Mouse (Mus musculus) layer of hippocampus, postnatal 25 days (tissue): Measurements from ENCODE around the gene Crocc. TPM values are rescaled to one million over a fixed set of nuclear protein-coding genes. Genes with fewer than 3 reads are reported as not detected.

Experiments
- DNase-seq, 2 experiments: peaks; one replicate each; pipeline ENCODE4 v3.0.0; 2022; ENCODE audit warnings: mixed read lengths in 2 of 2, low spot score in 1 of 2; ENCODE audit errors: extremely low spot score in 1 of 2
- total RNA-seq, 2 experiments: library from RNA; stranded (reverse); gene quantifications; 2 replicates each; pipeline ENCODE4 v1.2.3; 2021

The Crocc gene
- total RNA-seq, 2 experiments from 2014 or later: 46.3 to 73.9 TPM

DNA sequence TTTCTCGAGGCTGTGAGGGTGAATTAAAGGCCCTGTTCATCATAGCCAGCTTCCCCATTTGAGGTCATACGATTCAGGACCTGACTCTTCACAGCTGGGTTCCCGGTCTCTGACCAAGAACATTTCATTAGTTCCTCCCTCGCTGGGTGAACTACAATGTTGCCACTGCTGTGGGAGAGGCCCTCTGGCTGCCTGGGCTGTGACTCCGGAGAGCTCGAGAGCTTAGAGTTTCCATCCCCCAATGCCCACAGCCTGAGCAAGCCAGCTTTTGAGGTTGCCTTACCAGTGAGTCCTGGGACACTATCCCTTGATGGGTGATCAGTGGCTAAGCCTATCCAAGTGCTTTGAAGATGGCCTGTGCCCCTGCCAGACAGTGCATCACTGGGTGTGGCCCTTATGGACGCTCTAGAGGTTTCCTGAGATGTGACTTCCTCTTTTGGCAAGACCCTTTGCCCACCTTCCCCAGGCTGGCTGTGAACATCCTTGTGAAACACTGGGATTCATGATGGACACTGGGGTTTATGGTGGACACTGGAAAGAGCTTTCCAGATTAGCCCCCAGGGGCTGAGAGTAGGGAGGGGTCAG, 71.6 kb downstream of the Crocc start:
- DNase-seq: no peak

DNA sequence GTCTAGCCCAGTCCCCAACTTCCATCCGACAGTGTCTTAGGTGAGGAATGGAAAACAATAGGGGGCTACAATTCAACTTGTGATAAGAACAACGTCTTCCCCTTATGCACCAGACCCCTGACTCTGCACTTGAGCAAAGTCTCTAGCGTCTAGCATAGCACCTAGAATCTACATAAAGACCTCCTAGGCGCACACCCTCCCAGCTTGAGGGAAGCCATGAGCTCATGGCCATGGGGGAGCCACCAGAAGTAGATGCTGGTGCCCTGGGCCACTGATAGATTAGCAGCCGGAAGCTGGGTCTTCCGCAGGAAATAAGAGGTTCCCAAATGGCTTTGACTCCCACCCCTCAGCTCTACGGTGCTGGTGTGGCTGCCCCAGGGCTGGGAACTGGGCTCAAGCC, 72.9 kb downstream of the Crocc start:
- no peak for DNase-seq

DNA sequence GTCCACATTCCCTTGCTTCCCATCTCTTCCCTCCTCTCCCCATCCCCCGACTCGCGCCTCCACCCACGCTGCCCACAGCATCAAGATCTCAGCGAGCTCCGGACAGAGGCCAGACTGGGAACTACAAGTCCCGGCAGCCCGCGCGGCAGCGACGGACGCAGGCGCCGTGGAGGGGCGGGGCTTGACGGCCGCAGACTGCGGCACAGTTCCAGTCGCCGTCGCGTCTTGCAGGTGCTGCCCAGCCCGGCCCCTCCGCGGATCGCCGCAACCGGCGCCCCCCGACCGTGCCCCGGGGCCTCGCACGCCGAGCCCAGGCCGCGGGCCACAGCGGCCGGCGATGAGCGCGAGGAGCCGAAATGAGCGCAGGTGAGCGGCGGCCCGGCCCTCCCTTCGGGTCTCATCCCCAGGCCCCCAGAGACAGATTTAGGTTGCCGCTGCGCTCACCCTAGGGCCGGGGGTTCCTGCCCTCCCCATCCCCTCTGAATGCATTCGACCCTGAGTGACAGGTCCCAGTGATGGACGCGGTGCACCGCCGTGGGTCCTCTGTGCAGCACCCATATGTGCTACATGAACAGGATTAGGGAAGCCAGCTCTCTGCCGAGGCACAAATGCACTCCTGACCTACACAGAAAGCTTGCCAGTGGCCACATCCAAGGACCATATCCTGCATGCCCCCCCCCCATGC, 73.5 kb downstream of the Crocc start, which contains the start of gene Atp13a2:
Atp13a2 (plus strand) TSS at position 163 of the 685 bp plus-strand sequence.
- DNase-seq: peak; percentile 88 to 90

DNA sequence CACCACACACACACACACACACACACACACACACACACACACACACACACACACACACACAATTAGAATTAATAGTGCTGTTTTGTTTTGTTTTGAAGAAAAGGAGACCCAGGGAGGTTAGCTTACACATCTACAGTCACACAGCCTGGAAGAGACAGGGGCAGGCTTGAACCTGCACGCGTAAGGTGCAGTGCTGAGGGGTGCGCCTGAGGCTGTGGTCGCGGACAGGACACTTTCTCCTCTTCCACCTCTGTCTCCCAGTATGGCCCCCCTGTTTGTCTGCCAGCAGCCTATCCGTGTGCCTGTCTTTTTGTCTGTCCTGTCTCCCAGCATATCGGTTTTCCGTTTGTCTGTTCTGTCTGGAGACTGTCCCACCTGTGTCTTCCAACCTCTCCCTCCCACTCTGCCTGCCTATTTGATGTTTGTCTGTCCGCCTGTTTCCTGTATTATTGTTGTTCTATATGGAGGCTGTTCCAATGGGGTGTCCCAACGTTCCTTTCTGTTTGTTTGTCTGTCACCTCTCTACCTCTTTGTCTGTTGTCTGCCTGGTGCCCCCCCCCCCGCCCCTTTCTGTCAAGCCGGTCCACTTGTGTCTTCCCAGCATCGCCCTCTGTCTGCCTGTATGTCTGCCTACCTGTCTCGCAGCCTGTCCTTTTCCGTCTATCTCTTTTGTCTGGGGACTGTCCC, 74.2 kb downstream of the Crocc start:
- DNase-seq: no peak

DNA sequence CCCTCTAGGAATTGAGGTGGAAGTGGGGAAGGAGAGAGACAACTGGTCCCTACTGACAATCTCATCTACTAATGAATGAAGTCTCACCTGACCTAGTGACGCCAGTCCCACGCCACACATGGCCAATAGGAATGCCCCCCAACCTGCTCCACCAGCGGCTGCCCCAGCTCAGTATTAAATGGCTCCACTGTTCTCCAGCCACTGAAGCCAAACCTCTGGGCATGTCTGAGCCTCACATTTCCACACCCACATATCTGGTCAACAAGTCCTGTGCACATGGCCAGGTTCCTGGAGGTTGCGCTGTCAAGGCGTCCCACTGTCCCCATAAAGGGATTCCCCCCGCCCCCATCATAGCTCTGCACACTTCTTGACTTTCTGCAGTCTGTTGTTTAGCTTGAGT, 75.8 kb downstream of the Crocc start:
- no peak for DNase-seq

DNA sequence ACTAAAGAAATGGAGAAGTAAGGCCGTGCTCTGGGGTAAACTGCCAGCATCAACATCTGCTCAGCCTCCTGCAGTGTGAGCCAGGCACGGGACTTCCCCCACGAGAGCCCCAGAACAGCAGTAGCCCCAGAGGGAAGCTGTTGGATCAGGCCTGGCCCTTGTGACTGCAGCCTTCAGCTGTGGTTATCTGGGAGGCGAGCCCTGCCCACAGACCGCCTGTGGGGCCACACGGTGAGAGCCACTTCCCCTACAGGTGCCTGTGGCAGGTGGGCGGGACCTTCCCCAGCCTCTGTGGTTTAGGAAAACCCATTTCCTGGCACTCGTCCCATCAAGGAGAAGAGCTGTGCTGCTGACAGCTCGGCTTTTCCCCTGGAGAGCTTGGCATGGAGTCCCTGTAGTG, 76.9 kb downstream of the Crocc start:
- no peak for DNase-seq

DNA sequence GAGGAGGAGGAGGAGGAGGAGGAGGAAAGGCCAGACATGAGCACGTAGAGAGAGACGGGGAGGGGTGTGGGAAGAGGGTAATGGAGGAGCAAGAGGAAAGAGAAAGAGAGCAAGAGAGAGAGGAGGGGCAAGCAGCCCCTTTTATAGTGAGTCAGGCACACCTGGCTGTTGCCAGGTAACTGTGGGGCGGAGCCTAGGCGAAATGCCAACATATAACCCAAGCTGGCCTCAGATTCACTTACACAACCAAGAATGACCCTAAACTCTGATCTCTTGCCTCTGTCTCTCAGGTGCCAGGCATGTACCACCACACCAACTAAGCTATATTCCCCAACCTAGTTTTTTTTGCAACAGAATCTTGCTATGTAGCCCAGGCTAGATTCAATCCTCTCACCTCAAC, 77.5 kb downstream of the Crocc start:
- no peak for DNase-seq

DNA sequence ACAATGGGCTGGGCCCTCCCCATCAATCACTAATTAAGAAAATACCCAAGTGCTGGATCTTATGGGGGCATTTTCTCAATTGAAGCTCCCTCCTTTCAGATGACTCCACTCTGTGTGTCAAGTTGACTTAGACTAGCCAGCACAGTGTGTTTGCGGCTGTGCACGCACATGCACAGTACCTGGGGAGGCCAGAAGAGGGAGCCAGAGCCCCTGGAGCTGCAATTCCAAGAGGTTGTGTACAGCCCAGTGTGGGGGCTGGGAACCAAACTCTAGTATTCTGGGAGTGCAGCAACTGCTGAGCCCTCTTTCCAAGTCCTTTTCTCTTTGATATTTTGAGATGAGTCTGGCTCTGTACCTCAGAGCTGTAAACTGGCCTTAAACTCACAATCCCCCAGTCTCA, 78.7 kb downstream of the Crocc start:
- DNase-seq: no peak

DNA sequence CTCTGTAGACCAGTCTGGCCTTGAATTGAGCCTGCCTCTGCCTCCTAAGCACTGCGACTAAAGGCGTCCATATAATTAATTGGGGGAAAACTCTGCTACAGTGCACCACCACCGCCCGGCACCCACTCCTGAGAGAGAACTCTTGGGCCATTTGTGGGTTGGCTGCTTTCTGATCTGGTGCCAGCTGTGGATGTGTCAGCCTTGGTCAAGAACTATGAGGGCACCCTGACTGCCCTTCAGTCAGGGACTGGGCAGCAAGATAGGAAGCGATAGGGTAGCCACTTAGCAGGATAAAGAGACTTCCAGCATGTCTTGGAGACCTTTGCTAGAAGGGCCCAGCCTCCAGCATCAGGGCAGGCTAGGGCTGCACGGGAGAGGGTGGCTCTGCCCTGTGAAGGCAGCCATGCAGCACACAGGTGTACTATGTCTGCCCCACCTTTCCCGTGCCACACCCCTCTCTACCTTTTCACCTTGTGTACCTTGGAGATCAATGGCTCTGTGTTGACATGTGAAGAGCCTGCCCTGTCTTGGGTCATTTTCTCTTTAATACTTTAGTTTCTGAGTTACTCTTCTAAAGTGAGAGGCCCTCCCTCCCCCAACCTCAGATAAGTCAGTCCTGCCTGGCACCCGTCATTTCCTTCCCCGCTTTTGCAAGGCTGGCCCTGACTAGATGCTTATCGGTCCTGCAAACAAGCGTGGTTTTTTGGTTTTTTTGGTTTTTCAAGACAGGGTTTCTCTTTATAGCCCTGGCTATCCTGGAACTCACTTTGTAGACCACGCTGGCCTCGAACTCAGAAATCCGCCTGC, 82.3 kb downstream of the Crocc start:
- no peak for DNase-seq

DNA sequence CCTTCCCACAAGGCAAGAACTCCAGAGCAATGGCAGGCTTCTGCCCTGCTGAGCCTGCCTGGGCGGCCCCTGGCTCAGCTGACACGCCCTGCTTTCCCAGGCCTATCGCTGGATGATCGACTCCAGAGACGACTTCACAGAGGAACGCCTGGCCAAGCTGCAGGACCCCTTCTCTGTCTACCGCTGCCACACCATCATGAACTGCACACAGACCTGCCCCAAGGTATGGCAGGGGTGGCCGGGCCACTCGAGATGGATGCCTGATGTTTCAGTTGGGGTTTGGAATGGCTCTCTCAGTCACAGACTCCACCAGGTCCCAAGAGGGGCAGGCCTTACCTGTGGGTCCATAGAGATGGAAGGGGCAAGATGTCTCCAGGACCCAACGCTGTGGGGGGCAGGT, 83.1 kb downstream of the Crocc start:
- DNase-seq: no peak

DNA sequence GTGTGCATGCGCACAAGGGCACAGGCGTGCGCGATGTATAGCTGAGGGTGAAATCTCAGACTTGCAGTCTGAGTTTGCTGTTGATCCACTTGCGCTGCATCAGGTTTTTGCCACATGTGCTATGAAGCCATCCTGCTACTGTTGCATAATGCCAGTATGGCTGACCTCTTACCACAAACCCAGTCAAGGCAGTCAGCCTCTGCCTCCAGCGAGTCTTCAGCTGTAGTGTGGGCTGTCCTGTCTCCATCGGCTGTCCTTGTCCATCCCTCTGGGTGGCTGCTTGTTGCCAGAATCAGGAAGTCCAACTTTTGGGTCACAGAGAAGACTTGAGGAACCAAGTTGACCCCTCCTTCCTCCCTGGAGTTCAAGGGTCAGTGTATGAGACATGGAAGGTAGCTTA, 85.0 kb downstream of the Crocc start:
- DNase-seq: no peak

DNA sequence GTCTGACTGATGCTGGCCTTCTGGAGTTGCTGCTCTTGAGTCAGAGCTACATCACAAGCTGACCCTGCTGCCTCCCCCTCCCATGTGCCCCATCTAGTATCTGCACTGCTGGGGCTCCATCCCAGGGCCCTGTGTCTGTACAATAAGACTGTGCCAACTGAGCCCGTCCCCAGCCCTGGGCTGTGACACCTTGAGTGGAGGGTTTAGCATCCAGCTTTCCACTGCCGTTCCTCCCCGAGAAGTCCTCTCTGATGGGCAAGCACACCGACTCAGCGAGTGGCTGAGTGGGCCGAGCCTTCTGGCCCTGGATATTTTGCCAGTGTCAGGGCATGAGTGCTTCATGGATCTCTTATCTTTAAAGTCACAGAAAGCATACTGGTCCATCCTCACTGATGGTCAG, 85.9 kb downstream of the Crocc start:
- DNase-seq: no peak

DNA sequence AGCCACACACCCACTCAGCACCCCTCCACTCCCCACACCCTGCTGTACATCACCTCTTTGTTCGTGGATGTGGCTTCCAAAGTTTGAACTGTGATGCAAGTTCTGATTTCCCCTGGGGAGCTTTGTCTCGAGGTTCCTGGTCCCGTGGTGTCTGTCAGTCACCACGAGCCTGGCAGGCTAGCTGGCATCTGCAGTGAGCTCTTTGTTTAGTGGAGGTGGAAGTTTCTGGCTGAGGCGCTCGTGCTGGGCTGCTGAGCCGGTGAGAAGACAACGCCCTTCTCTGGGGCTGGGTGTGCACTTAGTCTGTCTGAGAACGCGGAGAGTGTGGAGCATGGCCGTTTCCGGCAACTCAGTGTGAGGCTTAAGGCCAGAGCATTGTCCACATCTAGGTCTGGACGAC, 88.7 kb downstream of the Crocc start:
- DNase-seq: no peak

DNA sequence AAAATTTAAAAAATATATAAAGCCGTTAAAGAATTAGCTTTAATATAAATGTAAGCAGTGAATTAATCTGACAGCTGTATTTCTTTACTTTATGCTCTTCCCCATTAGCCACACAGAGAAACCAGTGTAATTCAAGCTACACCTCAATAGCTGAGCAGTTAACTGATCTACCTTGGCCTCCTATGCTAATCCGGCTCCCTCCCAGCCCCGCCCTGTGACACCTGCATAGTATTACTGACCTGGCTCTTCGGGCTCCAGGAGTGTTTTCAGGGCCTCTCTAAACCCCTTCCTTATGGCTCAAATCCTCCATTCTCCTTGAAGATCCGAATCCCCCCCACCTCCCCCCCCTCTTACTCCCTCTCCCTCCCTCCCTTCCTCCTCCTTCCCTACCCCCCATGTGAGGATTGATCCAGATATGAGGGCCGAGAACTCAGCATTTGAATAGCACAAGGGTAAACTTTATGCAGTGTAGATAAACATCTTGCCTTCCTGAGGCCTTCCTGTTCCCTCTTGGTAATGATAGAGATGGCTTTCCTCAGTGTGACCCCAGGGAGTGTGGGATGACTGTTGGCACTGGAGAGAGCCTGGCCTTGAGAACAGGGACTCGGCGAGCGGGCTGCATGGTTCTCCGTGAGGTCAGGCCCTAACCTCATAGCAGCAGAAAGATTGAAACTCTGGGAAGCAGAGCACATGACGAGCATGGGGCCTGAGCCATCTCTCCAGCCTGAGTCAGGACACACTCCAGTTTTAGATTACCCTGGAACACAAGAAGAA, 92.8 kb downstream of the Crocc start:
- DNase-seq: no peak

Other genes with a start within 250 kb of the Crocc start
- not detected for gene Padi3, start 249.9 kb downstream of the Crocc start, total RNA-seq
- not detected for gene Padi1, start 214.8 kb downstream of the Crocc start, total RNA-seq
- 10 to 100 TPM; 21.2 to 22.2 TPM for gene Padi2, start 154.2 kb downstream of the Crocc start, total RNA-seq
- 100 to 1,000 TPM; 182 to 190 TPM for gene Sdhb, start 99.3 kb downstream of the Crocc start, total RNA-seq
- gene Atp13a2, start 73.7 kb downstream of the Crocc start, total RNA-seq: 100 to 1,000 TPM; 168 to 172 TPM
- 1 to 10 TPM; 5.2 to 5.7 TPM for gene Mfap2, start 50.1 kb downstream of the Crocc start, total RNA-seq
- gene Necap2, start 17.8 kb upstream of the Crocc start, total RNA-seq: 10 to 100 TPM; 41.2 to 46.5 TPM
- under 1 TPM; 0.17 to 0.21 TPM for gene Spata21, start 27.8 kb upstream of the Crocc start, total RNA-seq
- 10 to 100 TPM; 51.7 to 58.6 TPM for gene Szrd1, start 79.2 kb upstream of the Crocc start, total RNA-seq
- gene Fbxo42, start 87.4 kb upstream of the Crocc start, total RNA-seq: 10 to 100 TPM; 25.2 to 25.8 TPM
- gene Rsg1, start 153.4 kb upstream of the Crocc start, total RNA-seq: 1 to 10 TPM; 2.7 to 4.0 TPM
- 10 to 100 TPM; 15.1 to 21.6 TPM for gene Arhgef19, start 178.9 kb upstream of the Crocc start, total RNA-seq
- 1 to 10 TPM in 1 of 2 experiments, under 1 TPM in 1; 0.99 to 1.4 TPM for gene Epha2, start 240.7 kb upstream of the Crocc start, total RNA-seq